Mouse (Mus musculus) intestine, embryonic 16.5 days (tissue): Measurements from ENCODE around the gene Cops4. TPM values are rescaled to one million over a fixed set of nuclear protein-coding genes. Genes with fewer than 3 reads are reported as not detected.
A peak's percentile ranks its signal among the peaks of the same experiment; 100 is the strongest.

ENCODE experiments used
- ATAC-seq: fragments of 200-750 bp; cut with Nextera tagmentation; 2 replicates; pipeline ENCODE4 v1.8.0; 2017; ENCODE audit warnings: moderate TSS enrichment, moderate library complexity
- H3K27ac ChIP-seq: fragments of 300-500 bp; sonication (generic); 2 replicates; pipeline ENCODE4 v1.5.1; 2014; ENCODE audit warnings: mild to moderate bottlenecking, low read length
- H3K27me3 ChIP-seq: fragments of 300-500 bp; sonication (generic); replicated peaks from 2 replicates; pipeline ENCODE4 v1.6.1; 2014; ENCODE audit warnings: low read length, control low read depth, mixed read lengths; ENCODE audit not compliant: control insufficient read depth, insufficient read depth
- H3K36me3 ChIP-seq: fragments of 300-500 bp; sonication (generic); 2 replicates; pipeline ENCODE4 v1.6.1; 2014; ENCODE audit warnings: low read length, control low read depth; ENCODE audit not compliant: control insufficient read depth, insufficient read depth
- H3K4me1 ChIP-seq: fragments of 300-500 bp; sonication (generic); 2 replicates; pipeline ENCODE4 v1.6.1; 2014; ENCODE audit warnings: low read length, control low read depth, mixed read lengths; ENCODE audit not compliant: control insufficient read depth, insufficient read depth
- H3K4me2 ChIP-seq: fragments of 300-500 bp; sonication (generic); 2 replicates; pipeline ENCODE4 v1.6.1; 2014; ENCODE audit warnings: low read depth, low read length, control low read depth
- H3K4me3 ChIP-seq: fragments of 300-500 bp; sonication (generic); 2 replicates; pipeline ENCODE4 v1.5.1; 2014; ENCODE audit warnings: mild to moderate bottlenecking, low read length
- H3K9ac ChIP-seq: fragments of 300-500 bp; sonication (generic); 2 replicates; pipeline ENCODE4 v1.6.1; 2014; ENCODE audit warnings: low read depth, low read length
- H3K9me3 ChIP-seq: fragments of 300-500 bp; sonication (generic); 2 replicates; pipeline ENCODE4 v1.6.1; 2016; ENCODE audit warnings: low read length, control low read depth; ENCODE audit not compliant: control insufficient read depth
- WGBS: fragments of 180-500 bp; shearing (Covaris S2); extraction: QIAGEN DNeasy Blood & Tissue Kit; methylation state at CpG from one replicate; pipeline ENCODE4 v1.1.7; 2014; 5-methylcytosine and 5-hydroxymethylcytosine counted together
- polyA plus RNA-seq: library from polyadenylated mRNA; unstranded; fragments of >200 nt; fragmentation: Nextera tagmentation; extraction: Ambion mirVana; gene quantifications from 2 replicates; pipeline ENCODE4 v1.2.1, GENCODE M21; 2015

Gene Cops4
- polyA plus RNA-seq, 1 experiment from 2014 or later: 164 TPM

- no peaks in the 10 kb centered on the region for H3K27me3 ChIP-seq
- H3K27ac ChIP-seq: no peak overlapping the region
- no peak overlapping the region for H3K9ac ChIP-seq
- WGBS: 90% methylated on average over 9 of the region's 9 CpGs
- peaks cover 6% of the 10 kb centered on the region for H3K4me1 ChIP-seq
- H3K4me3 ChIP-seq: no peak overlapping the region
- H3K36me3 ChIP-seq: no peaks in the 10 kb centered on the region
- no peaks in the 10 kb centered on the region for H3K9me3 ChIP-seq
- no peak overlapping the region for H3K4me2 ChIP-seq
- ATAC-seq: no peak
Measured at GRCm38 (mm10) chr5:100524921-100525320, 6.8 kb downstream of the Cops4 start.

GRCm38 (mm10) chr5:100525620-100526019, 7.5 kb downstream of the Cops4 start:
- no peaks in the 10 kb centered on the region for H3K4me1 ChIP-seq
- H3K9me3 ChIP-seq: no peaks in the 10 kb centered on the region
- H3K27me3 ChIP-seq: no peaks in the 10 kb centered on the region
- no peak overlapping the region for H3K9ac ChIP-seq
- H3K4me3 ChIP-seq: no peak overlapping the region
- no peak overlapping the region for H3K27ac ChIP-seq
- ATAC-seq: no peak
- H3K4me2 ChIP-seq: no peak overlapping the region
- WGBS: 63% methylated on average over 3 of the region's 3 CpGs
- H3K36me3 ChIP-seq: 0 out of 2 replicates have a peak, but pooled peaks cover 2% of the 10 kb centered on the region

- H3K27ac ChIP-seq: no peak overlapping the region
- no peak overlapping the region for H3K4me2 ChIP-seq
- H3K9ac ChIP-seq: no peak overlapping the region
- H3K9me3 ChIP-seq: no peaks in the 10 kb centered on the region
- ATAC-seq: no peak
- WGBS: 69% methylated on average over 7 of the region's 7 CpGs
- H3K36me3 ChIP-seq: 0 out of 2 replicates have a peak, but pooled peaks cover 7% of the 10 kb centered on the region
- H3K4me3 ChIP-seq: no peak overlapping the region
- no peaks in the 10 kb centered on the region for H3K27me3 ChIP-seq
- H3K4me1 ChIP-seq: no peaks in the 10 kb centered on the region
Measured at GRCm38 (mm10) chr5:100526164-100526563, 8.1 kb downstream of the Cops4 start.

- H3K27ac ChIP-seq: no peak overlapping the region
- no peaks in the 10 kb centered on the region for H3K27me3 ChIP-seq
- no peak overlapping the region for H3K9ac ChIP-seq
- no peak overlapping the region for H3K4me3 ChIP-seq
- no peak overlapping the region for H3K4me2 ChIP-seq
- peaks cover 15% of the 10 kb centered on the region; the same call in 1 of the 2 replicates for H3K36me3 ChIP-seq
- no peaks in the 10 kb centered on the region for H3K4me1 ChIP-seq
- no peak for ATAC-seq
- 79% methylated on average over 7 of the region's 7 CpGs for WGBS
- no peaks in the 10 kb centered on the region for H3K9me3 ChIP-seq
Measured at GRCm38 (mm10) chr5:100535826-100536225, 17.7 kb downstream of the Cops4 start.

- H3K4me2 ChIP-seq: no peak overlapping the region
- no peaks in the 10 kb centered on the region for H3K9me3 ChIP-seq
- H3K9ac ChIP-seq: no peak overlapping the region
- 87% methylated on average over 3 of the region's 3 CpGs for WGBS
- no peak overlapping the region for H3K27ac ChIP-seq
- peak; percentile 26; the same call in 1 of the 2 replicates for ATAC-seq
- no peaks in the 10 kb centered on the region for H3K27me3 ChIP-seq
- H3K4me3 ChIP-seq: no peak overlapping the region
- H3K36me3 ChIP-seq: peaks cover 12% of the 10 kb centered on the region; the same call in 1 of the 2 replicates
- no peaks in the 10 kb centered on the region for H3K4me1 ChIP-seq
Measured at GRCm38 (mm10) chr5:100536638-100537037, 18.5 kb downstream of the Cops4 start.

GRCm38 (mm10) chr5:100546294-100547080, 28.4 kb downstream of the Cops4 start:
- H3K4me3 ChIP-seq: no peak overlapping the region
- peaks cover 24% of the 10 kb centered on the region for H3K36me3 ChIP-seq
- H3K9me3 ChIP-seq: no peaks in the 10 kb centered on the region; the same call in 1 of the 2 replicates
- H3K9ac ChIP-seq: no peak overlapping the region
- no peaks in the 10 kb centered on the region for H3K27me3 ChIP-seq
- no peak overlapping the region for H3K4me2 ChIP-seq
- H3K4me1 ChIP-seq: no peaks in the 10 kb centered on the region; the same call in 1 of the 2 replicates
- WGBS: 81% methylated on average over 6 of the region's 6 CpGs
- no peak overlapping the region for H3K27ac ChIP-seq
- no peak for ATAC-seq

GRCm38 (mm10) chr5:100548236-100548635, 30.1 kb downstream of the Cops4 start:
- no peaks in the 10 kb centered on the region for H3K27me3 ChIP-seq
- H3K36me3 ChIP-seq: peaks cover 21% of the 10 kb centered on the region
- ATAC-seq: peak; percentile 91
- H3K9ac ChIP-seq: no peak overlapping the region
- H3K9me3 ChIP-seq: no peaks in the 10 kb centered on the region; the same call in 1 of the 2 replicates
- peak overlapping the region; percentile 38; the same call in 1 of the 2 replicates for H3K27ac ChIP-seq
- 60% methylated on average over 2 of the region's 2 CpGs for WGBS
- H3K4me1 ChIP-seq: no peaks in the 10 kb centered on the region; the same call in 1 of the 2 replicates
- no peak overlapping the region for H3K4me3 ChIP-seq
- H3K4me2 ChIP-seq: no peak overlapping the region

GRCm38 (mm10) chr5:100549311-100549710, 31.2 kb downstream of the Cops4 start:
- H3K9me3 ChIP-seq: no peaks in the 10 kb centered on the region; the same call in 1 of the 2 replicates
- 91% methylated on average over 4 of the region's 4 CpGs for WGBS
- H3K4me3 ChIP-seq: no peak overlapping the region
- no peak overlapping the region for H3K27ac ChIP-seq
- no peaks in the 10 kb centered on the region; the same call in 1 of the 2 replicates for H3K4me1 ChIP-seq
- no peak overlapping the region for H3K9ac ChIP-seq
- H3K27me3 ChIP-seq: no peaks in the 10 kb centered on the region
- ATAC-seq: no peak
- peaks cover 18% of the 10 kb centered on the region for H3K36me3 ChIP-seq
- no peak overlapping the region for H3K4me2 ChIP-seq

- Histone ChIP-seq H3K4me3 (no peak overlapping the region), H3K9ac (no peak overlapping the region), H3K27me3 (no peaks in the 10 kb centered on the region), H3K4me1 (no peaks in the 10 kb centered on the region; the same call in 1 of the 2 replicates), H3K36me3 (peaks cover 13% of the 10 kb centered on the region), H3K9me3 (no peaks in the 10 kb centered on the region; the same call in 1 of the 2 replicates), H3K4me2 (no peak overlapping the region), H3K27ac (no peak overlapping the region)
- no peak for ATAC-seq
- 97% methylated on average over 1 of the region's 1 CpGs for WGBS
Measured at GRCm38 (mm10) chr5:100550151-100550550, 32.0 kb downstream of the Cops4 start.
